Mouse (Mus musculus) embryonic facial prominence, embryonic 12.5 days (tissue): ENCODE measurements around the gene Fam172a. TPM values are rescaled to one million over a fixed set of nuclear protein-coding genes. Genes with fewer than 3 reads are reported as not detected.

Experiments
- ATAC-seq: fragments of 200-750 bp; cut with Nextera tagmentation; 2 replicates; pipeline ENCODE4 v1.8.0; 2017; ENCODE audit not compliant: insufficient number of reproducible peaks, insufficient read depth, low FRiP score, low TSS enrichment
- H3K27ac ChIP-seq: fragments of 300-500 bp; sonication (generic); 2 replicates; pipeline ENCODE4 v1.5.1; 2016; ENCODE audit warnings: mild to moderate bottlenecking
- H3K27me3 ChIP-seq: fragments of 300-500 bp; sonication (generic); 2 replicates; pipeline ENCODE4 v1.6.1; 2016; ENCODE audit warnings: mild to moderate bottlenecking, moderate library complexity
- H3K36me3 ChIP-seq: fragments of 300-500 bp; sonication (generic); 2 replicates; pipeline ENCODE4 v1.6.1; 2016; ENCODE audit warnings: mild to moderate bottlenecking
- H3K4me1 ChIP-seq: fragments of 300-500 bp; sonication (generic); 2 replicates; pipeline ENCODE4 v1.6.1; 2016
- H3K4me2 ChIP-seq: fragments of 300-500 bp; sonication (generic); replicated peaks from 2 replicates; pipeline ENCODE4 v1.6.1; 2016; ENCODE audit warnings: mild to moderate bottlenecking, moderate library complexity
- H3K4me3 ChIP-seq: fragments of 300-500 bp; sonication (generic); 2 replicates; pipeline ENCODE4 v1.5.1; 2016; ENCODE audit warnings: mild to moderate bottlenecking
- H3K9ac ChIP-seq: fragments of 300-500 bp; sonication (generic); 2 replicates; pipeline ENCODE4 v1.6.1; 2016; ENCODE audit warnings: mild to moderate bottlenecking, moderate library complexity
- H3K9me3 ChIP-seq: fragments of 300-500 bp; sonication (generic); 2 replicates; pipeline ENCODE4 v1.6.1; 2016; ENCODE audit warnings: mild to moderate bottlenecking, moderate library complexity
- WGBS: fragments of 180-500 bp; shearing (Covaris S2); methylation state at CpG from one replicate; pipeline ENCODE4 v1.1.7; 2016; 5-methylcytosine and 5-hydroxymethylcytosine counted together
- polyA plus RNA-seq: library from polyadenylated mRNA; unstranded; fragments of >200 nt; fragmentation: Nextera tagmentation; extraction: Ambion mirVana; gene quantifications from 2 replicates; pipeline ENCODE4 v1.2.1, GENCODE M21; 2016

The Fam172a gene
- polyA plus RNA-seq, 1 experiment from 2014 or later = 35.9 TPM

- 90% methylated on average over 4 of the region's 4 CpGs for WGBS
- no peaks in the 10 kb centered on the region for H3K4me1 ChIP-seq
- ATAC-seq = no peak
Measured at GRCm38 (mm10) chr13:78087751-78088150, 385.9 kb downstream of the Fam172a start.

GRCm38 (mm10) chr13:78090701-78091100 lies 388.9 kb downstream of the Fam172a start:
- Histone ChIP-seq H3K27ac (no peak overlapping the region), H3K9ac (no peak overlapping the region), H3K36me3 (no peaks in the 10 kb centered on the region), H3K27me3 (no peaks in the 10 kb centered on the region), H3K4me2 (no peak overlapping the region), H3K9me3 (no peaks in the 10 kb centered on the region), H3K4me1 (no peaks in the 10 kb centered on the region), H3K4me3 (no peak overlapping the region)
- no peak for ATAC-seq

More at GRCm38 (mm10) chr13:78087751-78088150, 385.9 kb downstream of the Fam172a start:
- H3K36me3 ChIP-seq = no peaks in the 10 kb centered on the region
- no peak overlapping the region for H3K27ac ChIP-seq
- H3K4me2 ChIP-seq = no peak overlapping the region
- H3K9ac ChIP-seq = no peak overlapping the region
- H3K4me3 ChIP-seq = no peak overlapping the region
- H3K27me3 ChIP-seq = no peaks in the 10 kb centered on the region
- H3K9me3 ChIP-seq = no peaks in the 10 kb centered on the region

GRCm38 (mm10) chr13:78091949-78092348 lies 390.1 kb downstream of the Fam172a start:
- no peak overlapping the region for H3K27ac ChIP-seq
- no peaks in the 10 kb centered on the region for H3K36me3 ChIP-seq
- H3K4me1 ChIP-seq = no peaks in the 10 kb centered on the region
- no peaks in the 10 kb centered on the region for H3K27me3 ChIP-seq
- H3K4me2 ChIP-seq = no peak overlapping the region
- 80% methylated on average over 3 of the region's 3 CpGs for WGBS
- no peak overlapping the region for H3K4me3 ChIP-seq
- ATAC-seq = no peak
- no peaks in the 10 kb centered on the region for H3K9me3 ChIP-seq
- no peak overlapping the region for H3K9ac ChIP-seq

GRCm38 (mm10) chr13:78094352-78094751 lies 392.5 kb downstream of the Fam172a start:
- Histone ChIP-seq H3K27me3 (no peaks in the 10 kb centered on the region), H3K36me3 (no peaks in the 10 kb centered on the region), H3K4me2 (no peak overlapping the region), H3K4me1 (no peaks in the 10 kb centered on the region), H3K9me3 (no peaks in the 10 kb centered on the region), H3K27ac (no peak overlapping the region), H3K4me3 (no peak overlapping the region), H3K9ac (no peak overlapping the region)
- WGBS = 69% methylated on average over 2 of the region's 2 CpGs
- ATAC-seq = no peak

- H3K27me3 ChIP-seq = no peaks in the 10 kb centered on the region
- H3K9ac ChIP-seq = no peak overlapping the region
- H3K36me3 ChIP-seq = no peaks in the 10 kb centered on the region
- H3K4me1 ChIP-seq = no peaks in the 10 kb centered on the region
- no peak overlapping the region for H3K4me2 ChIP-seq
- WGBS = 82% methylated on average over 1 of the region's 1 CpGs
- ATAC-seq = no peak
- no peak overlapping the region for H3K4me3 ChIP-seq
- H3K27ac ChIP-seq = no peak overlapping the region
- H3K9me3 ChIP-seq = no peaks in the 10 kb centered on the region
Measured at GRCm38 (mm10) chr13:78095071-78095973, 393.5 kb downstream of the Fam172a start.

- H3K36me3 ChIP-seq = no peaks in the 10 kb centered on the region
- no peaks in the 10 kb centered on the region; the same call in 1 of the 2 replicates for H3K4me1 ChIP-seq
- H3K4me2 ChIP-seq = no peak overlapping the region
- no peak overlapping the region for H3K4me3 ChIP-seq
- peak; percentile 22; the same call in 1 of the 2 replicates for ATAC-seq
- no peaks in the 10 kb centered on the region for H3K27me3 ChIP-seq
- no peaks in the 10 kb centered on the region for H3K9me3 ChIP-seq
- H3K9ac ChIP-seq = no peak overlapping the region
- no peak overlapping the region for H3K27ac ChIP-seq
- 77% methylated on average over 5 of the region's 5 CpGs for WGBS
Measured at GRCm38 (mm10) chr13:78098858-78099445, 397.1 kb downstream of the Fam172a start.

GRCm38 (mm10) chr13:78099746-78100530 lies 398.1 kb downstream of the Fam172a start:
- H3K9me3 ChIP-seq = no peaks in the 10 kb centered on the region
- no peaks in the 10 kb centered on the region for H3K36me3 ChIP-seq
- no peak for ATAC-seq
- 25% methylated on average over 3 of the region's 3 CpGs for WGBS
- H3K9ac ChIP-seq = no peak overlapping the region
- H3K27ac ChIP-seq = no peak overlapping the region
- H3K4me3 ChIP-seq = no peak overlapping the region
- no peak overlapping the region for H3K4me2 ChIP-seq
- H3K27me3 ChIP-seq = no peaks in the 10 kb centered on the region
- H3K4me1 ChIP-seq = no peaks in the 10 kb centered on the region; the same call in 1 of the 2 replicates

- 74% methylated on average over 3 of the region's 3 CpGs for WGBS
- no peaks in the 10 kb centered on the region for H3K9me3 ChIP-seq
Measured at GRCm38 (mm10) chr13:78100664-78101063, 398.8 kb downstream of the Fam172a start.

GRCm38 (mm10) chr13:78102337-78102736 lies 400.5 kb downstream of the Fam172a start:
- H3K4me2 ChIP-seq = no peak overlapping the region
- WGBS = 73% methylated on average over 2 of the region's 2 CpGs
- no peaks in the 10 kb centered on the region for H3K36me3 ChIP-seq
- no peak for ATAC-seq
- no peaks in the 10 kb centered on the region; the same call in 1 of the 2 replicates for H3K4me1 ChIP-seq
- H3K27ac ChIP-seq = no peak overlapping the region
- H3K4me3 ChIP-seq = no peak overlapping the region
- no peak overlapping the region for H3K9ac ChIP-seq
- H3K9me3 ChIP-seq = no peaks in the 10 kb centered on the region
- H3K27me3 ChIP-seq = no peaks in the 10 kb centered on the region

More at GRCm38 (mm10) chr13:78100664-78101063, 398.8 kb downstream of the Fam172a start:
- no peaks in the 10 kb centered on the region for H3K36me3 ChIP-seq
- ATAC-seq = no peak
- H3K4me3 ChIP-seq = no peak overlapping the region
- no peak overlapping the region for H3K9ac ChIP-seq
- H3K4me1 ChIP-seq = no peaks in the 10 kb centered on the region; the same call in 1 of the 2 replicates
- no peak overlapping the region for H3K27ac ChIP-seq
- H3K27me3 ChIP-seq = no peaks in the 10 kb centered on the region
- no peak overlapping the region for H3K4me2 ChIP-seq

- WGBS = 73% methylated on average over 3 of the region's 3 CpGs
- no peak overlapping the region for H3K27ac ChIP-seq
- H3K4me2 ChIP-seq = no peak overlapping the region
- ATAC-seq = no peak
- H3K27me3 ChIP-seq = no peaks in the 10 kb centered on the region
- H3K36me3 ChIP-seq = no peaks in the 10 kb centered on the region
- H3K4me3 ChIP-seq = no peak overlapping the region
- H3K9ac ChIP-seq = no peak overlapping the region
- no peaks in the 10 kb centered on the region; the same call in 1 of the 2 replicates for H3K4me1 ChIP-seq
- no peaks in the 10 kb centered on the region for H3K9me3 ChIP-seq
Measured at GRCm38 (mm10) chr13:78104851-78105250, 403.0 kb downstream of the Fam172a start.

GRCm38 (mm10) chr13:78110648-78111047 lies 408.8 kb downstream of the Fam172a start:
- no peaks in the 10 kb centered on the region for H3K27me3 ChIP-seq
- no peak overlapping the region for H3K4me2 ChIP-seq
- H3K36me3 ChIP-seq = no peaks in the 10 kb centered on the region
- H3K4me3 ChIP-seq = no peak overlapping the region
- ATAC-seq = no peak
- 89% methylated on average over 4 of the region's 4 CpGs for WGBS
- H3K9ac ChIP-seq = no peak overlapping the region
- H3K9me3 ChIP-seq = no peaks in the 10 kb centered on the region
- no peaks in the 10 kb centered on the region for H3K4me1 ChIP-seq
- H3K27ac ChIP-seq = no peak overlapping the region
